Mouse (Mus musculus) layer of hippocampus, adult 9-10 months (tissue): ENCODE measurements around the gene Olfr312.
"Not testable (repeated sequence)": the region's sequence is repeated elsewhere in the genome, so short reads cannot be mapped to it uniquely, and the experiment has no call there.

ENCODE experiments used
- DNase-seq: peaks from one replicate; pipeline ENCODE4 v3.0.0; 2022; ENCODE audit warnings: low spot score

The Olfr312 gene

DNA sequence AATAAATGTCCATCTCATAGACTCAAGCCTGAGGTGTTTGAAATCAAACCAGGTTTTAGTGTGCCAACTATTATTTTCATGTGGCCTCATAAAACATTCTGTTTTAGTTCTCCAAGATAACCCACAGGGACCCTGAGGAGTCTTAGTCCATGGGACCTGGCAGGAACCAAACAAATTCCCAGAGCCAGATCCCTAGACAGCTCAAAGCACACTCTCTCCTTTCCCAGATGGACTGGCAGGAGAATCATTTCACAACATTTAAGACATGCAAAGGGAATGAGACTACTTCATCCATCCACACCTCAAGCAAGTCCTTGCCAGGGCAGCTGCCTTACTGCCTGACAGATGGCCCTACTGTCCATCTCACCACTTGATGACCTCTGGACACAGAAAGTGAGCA lies at the start of gene Olfr312:
TSS of gene Olfr312 (plus strand) at position 301 of the 400 bp plus-strand sequence.
- not testable (repeated sequence) for DNase-seq

DNA sequence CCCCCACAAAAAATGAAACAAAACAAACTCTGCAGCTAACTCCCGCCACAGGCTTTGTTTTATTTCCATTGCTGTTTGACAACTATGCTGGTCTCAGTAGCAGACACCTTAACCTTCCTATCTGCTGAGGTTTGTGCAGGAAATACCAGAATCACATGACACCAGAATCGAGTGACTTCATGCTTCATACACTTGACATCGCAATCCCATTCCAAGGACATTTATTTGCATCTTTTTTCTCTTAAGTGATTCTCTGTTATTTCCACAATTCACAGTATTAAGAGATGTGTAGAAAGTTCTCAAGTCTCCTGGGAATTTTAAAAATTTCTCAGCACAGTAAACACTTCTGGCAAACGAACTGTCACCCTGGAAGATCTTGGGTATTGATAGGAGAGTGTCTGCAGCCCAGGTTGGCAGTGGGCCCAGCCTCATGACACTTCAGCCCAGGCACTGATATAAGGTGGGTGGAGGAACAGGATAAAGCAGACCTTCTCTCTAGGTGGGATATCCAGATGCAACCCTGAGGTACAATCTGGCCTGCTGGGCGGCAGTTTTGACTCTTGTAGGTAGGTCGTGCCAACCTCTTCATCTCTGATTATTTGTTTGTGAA lies 46.5 kb upstream of the Olfr312 start, which contains the start of gene Olfr314:
TSS of gene Olfr314 (plus strand) at position 473 of the 610 bp plus-strand sequence.
- DNase-seq = no peak

DNA sequence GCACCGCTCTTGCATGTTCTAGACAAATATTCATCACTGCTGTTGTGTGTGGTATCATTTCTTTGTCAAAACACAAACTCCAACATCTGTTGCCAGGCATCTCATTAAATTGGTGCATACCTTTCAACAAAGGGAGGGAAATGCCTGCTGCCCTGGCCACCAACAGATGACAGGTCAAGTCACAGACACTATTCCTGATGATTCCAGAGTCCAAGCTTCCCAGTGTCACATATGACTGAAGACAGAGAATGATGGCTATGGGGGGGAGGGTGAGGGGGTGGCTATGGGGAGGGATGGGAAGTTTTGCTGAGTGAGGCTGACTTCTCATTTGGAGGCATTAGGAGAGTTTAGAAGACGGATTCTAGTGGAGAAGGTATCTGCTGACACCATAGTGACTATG lies 44.9 kb upstream of the Olfr312 start:
- DNase-seq = no peak

DNA sequence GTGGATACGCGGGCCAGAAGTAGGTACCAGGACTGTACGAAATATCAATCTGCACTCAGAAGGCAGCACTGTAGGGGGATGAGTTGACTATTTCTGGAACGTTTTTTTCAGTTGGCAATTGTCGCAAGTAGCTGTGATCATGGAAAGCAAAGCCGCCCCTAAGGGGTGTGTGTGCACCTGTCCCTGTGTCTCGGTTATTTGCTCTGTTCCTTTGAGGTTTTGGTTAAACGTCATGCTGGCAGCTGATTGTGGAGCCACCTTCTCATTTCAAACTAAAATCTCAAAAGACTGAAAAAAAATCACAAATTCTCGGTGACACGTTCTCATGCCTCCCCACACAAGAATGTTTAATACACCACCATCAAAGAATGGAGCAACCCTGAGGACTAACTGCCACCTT lies 41.4 kb upstream of the Olfr312 start:
- no peak for DNase-seq

DNA sequence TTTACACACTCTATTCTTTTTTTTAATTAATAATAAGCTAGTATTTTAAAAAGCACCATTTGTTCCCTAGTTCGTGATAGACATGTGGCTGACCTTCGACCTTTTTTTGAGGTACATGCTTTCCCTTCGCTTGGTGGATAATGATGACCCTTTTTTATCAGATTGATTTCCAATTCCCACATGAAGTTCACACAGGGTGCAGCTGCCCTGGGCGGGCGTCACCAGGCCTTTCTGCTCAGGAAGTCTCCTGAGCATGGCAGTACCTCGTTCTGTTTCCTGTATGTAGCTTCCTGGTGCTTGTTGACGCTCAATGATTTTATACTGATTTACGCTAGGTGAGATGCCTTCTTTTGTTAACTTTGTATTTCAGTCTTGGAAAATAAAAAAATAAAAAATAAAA lies 40.7 kb upstream of the Olfr312 start:
- DNase-seq = no peak

DNA sequence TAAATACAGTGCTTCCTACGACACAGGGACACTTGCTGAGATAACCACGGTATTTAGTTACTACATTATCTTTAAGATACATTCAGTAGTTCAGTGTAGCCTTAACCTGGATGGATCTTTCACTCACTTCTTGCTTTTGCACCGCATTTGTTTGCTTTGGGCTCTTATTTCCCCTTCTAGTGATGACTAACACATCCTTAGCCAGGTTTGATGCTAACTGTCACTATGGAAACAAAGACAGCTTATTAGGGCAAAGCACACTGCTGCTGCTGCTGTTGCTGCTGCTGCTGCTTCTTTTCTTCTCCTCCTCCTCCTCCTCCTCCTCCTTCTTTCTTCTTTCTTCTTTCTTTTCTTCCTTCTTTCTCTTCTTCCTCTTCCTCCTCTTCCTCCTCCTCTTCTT lies 39.5 kb upstream of the Olfr312 start:
- no peak for DNase-seq

DNA sequence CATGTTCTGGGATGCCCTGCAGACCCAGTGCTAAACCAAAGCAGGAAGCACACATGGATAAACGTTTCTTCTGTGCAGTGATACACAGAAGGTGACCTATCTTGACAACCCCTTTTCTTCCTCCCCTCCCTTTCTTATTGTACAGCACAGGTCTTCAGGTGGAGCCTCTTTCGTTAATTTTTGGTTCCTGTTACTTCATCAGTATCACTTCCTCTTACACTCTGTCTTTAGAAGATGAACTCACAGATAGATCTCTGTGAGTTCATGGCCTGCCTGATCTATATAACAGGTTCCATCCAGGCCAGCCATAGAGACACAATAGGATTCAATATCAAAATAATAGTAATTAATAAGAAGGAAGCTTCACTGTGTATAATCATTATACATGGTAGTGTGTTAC lies 39.0 kb upstream of the Olfr312 start:
- DNase-seq = no peak

DNA sequence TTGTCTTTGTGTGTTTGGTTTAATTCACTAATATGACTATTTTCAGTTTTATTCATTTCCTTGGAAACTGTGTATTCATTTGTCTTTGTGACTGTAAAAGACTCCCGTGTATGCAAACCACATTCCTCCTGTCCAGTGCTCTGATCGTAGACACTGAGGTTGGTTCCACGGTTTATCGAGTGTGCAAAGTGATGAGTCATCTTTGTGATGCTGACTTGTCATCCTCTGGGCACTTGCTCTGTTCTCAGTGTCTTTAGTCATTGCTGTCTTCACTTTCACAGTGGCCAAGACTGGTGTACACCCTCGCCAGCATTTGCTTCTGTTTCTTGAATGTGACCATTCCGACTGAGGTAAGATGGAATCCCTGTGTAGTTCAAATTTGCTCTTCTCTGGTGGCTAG lies 38.4 kb upstream of the Olfr312 start:
- DNase-seq = no peak

DNA sequence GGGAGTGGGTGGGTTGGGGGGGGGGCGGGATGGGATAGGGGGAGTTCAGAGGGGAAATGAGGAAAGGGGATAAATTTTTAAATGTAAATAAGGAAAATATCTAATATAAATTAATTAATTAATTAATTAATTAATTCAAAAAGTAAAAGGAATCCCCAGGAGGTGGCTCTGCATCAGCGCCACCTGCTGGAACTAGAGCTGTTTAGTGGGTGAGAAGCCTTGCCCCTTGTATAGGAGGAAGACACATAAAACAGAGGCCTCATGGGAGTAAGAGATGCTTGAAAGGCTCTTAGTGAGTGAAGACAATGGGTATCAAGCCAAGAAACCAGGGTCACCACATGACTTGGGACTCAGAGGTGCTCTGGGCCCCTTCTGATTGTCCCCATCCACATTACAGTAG lies 33.2 kb upstream of the Olfr312 start:
- DNase-seq = no peak

DNA sequence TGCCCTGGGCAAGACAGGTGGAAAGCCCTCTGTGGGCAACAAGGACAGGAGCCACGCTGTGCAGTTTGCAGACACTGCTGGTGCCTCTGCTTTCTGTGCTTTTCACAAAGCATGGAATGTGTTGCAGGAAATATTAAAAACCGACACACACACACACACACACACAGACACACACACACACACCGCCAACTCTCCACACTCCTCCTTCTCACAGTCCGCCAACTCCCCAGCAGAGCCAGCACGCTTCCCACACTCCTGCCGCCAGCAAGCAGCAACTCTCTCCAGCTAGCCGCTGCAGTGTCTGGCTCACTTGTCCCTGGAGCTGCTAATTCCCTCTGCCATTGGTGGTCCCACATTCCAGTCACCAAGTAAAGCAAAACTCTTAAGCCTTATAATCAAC lies 32.2 kb upstream of the Olfr312 start:
- peak; percentile 56 for DNase-seq

DNA sequence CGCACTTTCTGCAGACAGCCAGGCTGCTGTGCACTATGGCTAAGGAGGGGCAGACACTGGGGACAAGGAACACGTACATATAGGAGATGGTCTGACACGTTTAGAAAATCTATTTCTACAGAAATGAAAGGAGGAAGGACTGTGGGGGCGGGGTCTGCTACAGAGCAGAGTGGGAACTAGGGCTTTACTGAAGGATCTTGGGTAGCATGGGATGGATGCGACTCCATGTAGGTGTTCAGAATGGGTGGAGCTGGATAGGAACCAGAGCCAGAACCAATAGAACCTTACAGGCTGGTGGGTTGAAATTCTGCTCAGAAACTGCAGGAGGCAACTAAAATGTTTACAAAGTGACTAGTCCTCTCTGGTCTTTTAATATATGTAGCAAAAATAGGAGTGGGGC lies 29.3 kb upstream of the Olfr312 start:
- DNase-seq = no peak

DNA sequence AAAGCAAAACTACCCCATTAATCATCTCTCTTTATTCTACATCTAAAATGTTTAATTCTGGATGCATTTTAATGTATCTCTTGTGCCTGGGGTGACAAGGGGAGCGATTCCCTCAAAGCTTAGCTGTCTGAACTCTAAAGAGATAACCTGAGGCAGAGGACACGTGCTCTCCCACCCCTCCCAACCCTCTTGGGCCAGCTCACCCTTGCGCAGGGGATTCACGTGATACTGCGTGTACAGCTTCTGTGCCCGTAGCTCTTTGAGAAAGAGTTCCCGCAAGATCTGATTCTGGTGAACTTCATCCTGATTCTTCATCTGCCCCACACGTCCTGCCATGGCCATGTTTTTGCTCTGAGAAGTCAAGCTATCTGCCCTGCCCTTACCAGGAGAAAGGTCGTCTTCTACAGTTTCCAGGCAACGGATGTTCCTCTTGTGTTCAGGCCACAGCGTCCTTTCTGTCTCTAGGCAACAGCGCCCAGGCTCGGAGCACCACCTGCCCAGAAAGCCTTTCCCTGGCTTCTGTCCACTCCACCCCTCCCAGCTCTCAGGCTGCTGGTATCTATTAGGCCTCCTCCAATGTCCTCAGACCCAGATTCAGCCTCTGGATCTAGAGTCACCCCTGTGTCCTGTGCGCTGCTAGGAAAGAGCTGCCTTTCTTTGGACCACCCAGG lies 27.3 kb upstream of the Olfr312 start, which contains the start of gene Fam183b:
TSS of gene Fam183b (minus strand) at position 403 of the 671 bp plus-strand sequence.
- no peak for DNase-seq

DNA sequence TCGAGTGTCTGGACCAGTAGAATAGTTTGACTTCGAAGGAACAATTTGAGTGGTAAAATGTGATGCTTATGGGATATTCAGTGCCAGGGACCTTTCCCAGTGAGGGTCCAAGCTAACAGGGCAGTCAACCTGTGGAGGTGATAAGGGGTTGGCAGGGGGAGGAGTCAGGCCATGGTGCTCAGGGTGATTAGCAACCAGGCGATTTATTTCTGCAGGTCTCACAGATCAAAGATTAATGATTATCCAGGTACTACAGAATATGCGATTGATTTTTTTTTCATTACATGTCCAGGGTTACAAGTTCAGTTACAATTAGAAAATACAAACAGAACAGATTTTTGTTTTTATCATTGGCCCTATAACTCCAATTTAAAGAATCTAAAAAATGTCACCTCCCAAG lies 25.2 kb upstream of the Olfr312 start:
- DNase-seq = no peak

DNA sequence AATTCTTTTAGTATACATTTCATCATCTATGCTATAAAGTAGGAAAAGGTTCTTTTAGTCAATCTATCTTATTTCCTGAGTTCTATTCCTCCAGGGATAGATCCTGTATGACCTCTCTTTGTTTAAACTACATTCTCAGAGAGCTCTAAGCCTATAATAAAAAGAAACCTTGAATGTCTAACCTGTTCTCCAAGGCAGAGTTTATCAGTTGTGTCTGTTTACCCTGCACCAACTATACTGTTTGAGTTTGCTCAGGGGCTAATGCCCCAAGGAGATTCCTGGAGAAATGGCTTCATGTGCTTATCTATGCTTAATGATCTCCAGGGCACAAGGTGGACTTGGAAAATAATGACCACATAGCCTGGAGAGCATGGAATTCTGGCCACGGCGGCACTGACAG lies 24.6 kb upstream of the Olfr312 start:
- DNase-seq = no peak

DNA sequence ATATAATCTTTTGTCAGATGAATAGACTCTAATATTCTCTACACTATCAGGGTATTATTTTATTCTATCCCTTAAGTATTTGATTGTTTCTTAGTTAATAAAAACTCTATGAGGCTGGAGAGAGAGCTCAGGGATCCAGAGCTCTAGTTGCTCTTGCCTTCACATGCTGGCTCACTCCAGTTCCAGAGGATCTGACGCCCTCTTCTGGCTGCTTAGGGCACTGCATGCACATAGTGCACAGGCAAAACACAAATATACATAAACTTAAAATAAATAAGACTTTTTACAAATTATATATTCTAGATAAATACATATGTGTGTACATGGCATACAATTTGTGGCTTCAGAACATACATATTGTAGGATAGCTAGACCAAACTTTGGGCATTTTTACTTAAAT lies 17.0 kb upstream of the Olfr312 start:
- DNase-seq = no peak

DNA sequence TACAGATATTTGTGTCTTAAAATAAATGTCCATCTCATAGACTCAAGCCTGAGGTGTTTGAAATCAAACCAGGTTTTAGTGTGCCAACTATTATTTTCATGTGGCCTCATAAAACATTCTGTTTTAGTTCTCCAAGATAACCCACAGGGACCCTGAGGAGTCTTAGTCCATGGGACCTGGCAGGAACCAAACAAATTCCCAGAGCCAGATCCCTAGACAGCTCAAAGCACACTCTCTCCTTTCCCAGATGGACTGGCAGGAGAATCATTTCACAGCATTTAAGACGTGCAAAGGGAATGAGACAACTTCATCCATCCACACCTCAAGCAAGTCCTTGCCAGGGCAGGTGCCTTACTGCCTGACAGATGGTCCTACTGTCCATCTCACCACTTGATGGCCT lies 14.3 kb upstream of the Olfr312 start, which contains the start of gene Olfr313:
TSS of gene Olfr313 (plus strand) at position 301 of the 400 bp plus-strand sequence.
- DNase-seq = not testable (repeated sequence)

DNA sequence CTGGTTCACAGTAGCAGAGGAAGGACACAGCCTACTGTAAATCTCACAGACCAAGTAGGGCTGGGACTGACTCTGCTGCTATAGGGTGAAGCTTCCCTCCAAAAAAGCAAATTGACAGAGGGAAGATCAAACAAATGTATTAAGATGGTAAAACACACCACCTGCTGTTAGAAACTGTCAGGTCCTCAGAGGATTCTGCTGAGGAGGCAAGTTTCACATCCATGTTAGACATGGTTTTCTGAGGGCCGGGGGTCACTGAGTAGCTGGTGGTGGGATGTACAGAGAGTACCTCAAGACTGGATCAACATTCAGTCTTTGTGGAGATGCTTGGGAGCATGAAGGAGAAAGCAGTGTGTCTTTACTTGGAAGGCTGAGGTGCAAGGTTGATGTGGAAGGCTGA lies 13.4 kb upstream of the Olfr312 start:
- DNase-seq = no peak

DNA sequence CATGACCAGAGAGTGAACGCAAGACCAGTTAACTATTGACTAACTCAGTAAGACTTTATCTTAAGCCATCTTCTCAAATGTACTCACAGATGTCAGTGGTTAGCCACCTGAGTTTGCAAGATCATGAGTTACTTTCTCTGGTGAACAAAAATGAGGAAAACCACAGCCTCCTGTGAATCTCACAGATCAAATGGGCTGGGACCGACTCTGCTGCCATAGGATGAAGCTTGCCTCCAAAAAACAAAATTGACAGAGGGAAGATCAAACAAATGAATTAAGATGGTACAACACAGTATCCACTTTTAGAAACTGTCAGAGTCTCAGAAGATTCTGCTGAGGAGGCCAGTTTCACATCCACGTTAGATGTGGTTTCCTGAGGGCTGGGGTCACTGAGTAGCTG lies 727 bp downstream of the Olfr312 start:
- no peak for DNase-seq

DNA sequence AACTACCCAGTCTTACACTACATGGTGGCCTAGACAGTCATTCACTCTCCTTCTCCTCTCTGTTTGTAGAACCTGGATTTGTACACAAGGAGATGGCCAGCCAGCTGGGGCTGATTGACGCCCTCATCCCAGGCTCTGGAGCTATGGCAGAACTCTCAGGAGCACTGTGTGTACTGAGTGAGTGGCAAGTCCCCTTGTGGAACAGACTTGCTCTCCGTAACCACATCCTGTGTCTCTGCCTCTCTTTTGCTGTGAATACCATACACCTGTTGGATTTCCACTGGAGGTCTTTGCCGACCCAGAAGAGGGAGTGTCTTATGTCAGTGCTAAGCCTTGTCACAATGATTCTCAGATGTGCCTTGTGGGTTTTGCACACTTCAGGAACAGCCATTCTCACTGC lies 3.5 kb downstream of the Olfr312 start:
- not testable (repeated sequence) for DNase-seq

DNA sequence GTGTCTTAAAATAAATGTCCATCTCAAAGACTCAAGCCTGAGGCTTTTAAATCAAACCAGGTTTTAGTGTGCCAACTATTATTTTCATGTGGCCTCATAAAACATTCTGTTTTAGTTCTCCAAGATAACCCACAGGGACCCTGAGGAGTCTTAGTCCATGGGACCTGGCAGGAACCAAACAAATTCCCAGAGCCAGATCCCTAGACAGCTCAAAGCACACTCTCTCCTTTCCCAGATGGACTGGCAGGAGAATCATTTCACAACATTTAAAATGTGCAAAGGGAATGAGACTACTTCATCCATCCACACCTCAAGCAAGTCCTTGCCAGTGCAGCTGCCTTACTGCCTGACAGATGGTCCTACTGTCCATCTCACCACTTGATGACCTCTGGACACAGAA lies 9.9 kb downstream of the Olfr312 start, which contains the start of gene Olfr311:
TSS of gene Olfr311 (plus strand) at position 301 of the 400 bp plus-strand sequence.
- DNase-seq = not testable (repeated sequence)

DNA sequence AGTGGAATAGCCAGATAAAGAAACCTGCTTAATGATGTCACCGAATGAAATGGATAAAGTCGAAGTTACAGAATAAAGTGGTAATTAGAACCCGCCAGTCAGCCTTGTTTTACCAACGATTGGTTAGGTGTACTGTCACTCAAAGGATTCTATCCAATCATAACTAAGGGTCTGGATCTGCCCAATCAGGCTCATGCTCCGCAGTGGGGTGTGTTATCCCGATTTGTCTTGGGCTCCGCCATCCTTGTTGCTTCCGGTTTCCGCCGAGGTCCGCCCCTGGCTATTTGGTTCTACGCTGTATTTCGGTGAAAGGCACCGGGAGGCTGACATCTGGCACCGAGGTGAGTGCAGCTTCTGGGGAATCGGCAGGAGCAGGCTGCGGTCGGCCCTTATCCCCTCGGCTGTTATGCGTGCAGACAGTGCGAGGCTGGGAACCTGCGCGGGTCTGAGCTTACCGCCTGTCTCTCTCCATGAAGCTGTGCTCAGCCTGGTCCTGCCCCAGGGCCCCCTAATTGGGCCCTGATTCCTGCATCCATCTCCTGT lies 18.0 kb downstream of the Olfr312 start, which contains the start of gene Gm12258:
TSS of gene Gm12258 (plus strand) at position 240 of the 543 bp plus-strand sequence.
- peak; percentile 100 for DNase-seq

DNA sequence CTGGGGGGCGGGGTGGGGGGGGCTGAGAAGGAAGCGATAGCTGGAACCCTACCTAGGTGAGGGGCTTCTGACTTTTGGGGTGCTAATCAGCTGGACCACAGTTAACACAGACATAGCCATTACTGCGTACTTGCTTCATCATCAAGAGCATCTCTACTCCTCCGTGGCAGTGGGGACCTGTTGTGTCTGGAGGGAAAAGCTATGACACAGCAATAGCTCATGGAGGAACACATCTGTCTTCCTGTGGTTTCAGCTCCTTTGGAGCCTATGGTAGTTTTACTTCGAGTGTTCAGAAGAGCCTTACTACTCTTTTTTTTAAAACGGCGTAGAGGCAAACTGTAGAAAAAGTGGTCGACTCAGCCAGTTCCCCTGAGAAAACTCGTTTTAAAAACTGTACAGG lies 18.6 kb downstream of the Olfr312 start:
- DNase-seq = no peak

DNA sequence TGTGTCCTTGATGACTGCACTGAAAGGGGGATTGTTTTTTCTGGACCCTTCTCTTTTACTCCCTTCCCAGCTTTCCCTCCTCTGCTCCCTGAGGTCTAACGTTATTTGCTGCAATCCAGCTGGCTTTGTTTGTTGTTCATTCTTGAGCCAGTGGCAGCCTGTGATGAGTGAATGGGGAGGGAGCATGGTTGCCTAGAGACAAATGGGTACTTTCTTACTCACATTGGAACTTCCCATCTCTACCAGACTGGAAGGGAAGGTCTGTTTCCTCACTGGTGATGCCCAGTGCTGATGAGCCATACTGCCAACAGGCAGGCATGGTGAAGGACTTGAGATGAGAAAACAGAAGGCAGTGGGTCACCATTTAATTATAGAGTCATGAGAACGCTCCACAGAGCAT lies 20.7 kb downstream of the Olfr312 start:
- DNase-seq = no peak
